Mouse (Mus musculus) yolk sac, embryonic 10.5 days (tissue): ENCODE measurements around the gene 4833439L19Rik.
"Not testable (repeated sequence)": the region's sequence is repeated elsewhere in the genome, so short reads cannot be mapped to it uniquely, and the experiment has no call there.

Experiments
- DNase-seq: peaks from one replicate; pipeline ENCODE4 v3.0.0-alpha.2; 2017; ENCODE audit warnings: low spot score

4833439L19Rik gene

DNA sequence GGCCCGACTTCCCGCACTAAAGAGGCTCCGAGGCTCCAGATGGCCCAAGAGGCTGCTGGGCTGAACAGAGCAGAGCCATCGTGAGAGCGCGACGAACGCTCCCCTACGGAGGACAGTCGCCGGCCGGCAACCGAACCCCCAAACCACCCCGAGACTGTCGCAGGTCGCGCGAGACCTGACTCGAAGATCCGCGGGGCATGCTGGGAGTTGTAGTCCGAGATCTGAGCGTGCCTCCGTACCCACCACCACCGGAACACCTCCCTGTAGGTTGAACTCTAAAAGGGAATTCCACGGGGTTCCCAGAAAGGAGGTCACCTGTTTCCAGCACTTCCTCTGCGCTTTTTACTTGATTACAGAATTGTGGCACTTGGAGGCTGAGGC, at the start of gene 4833439L19Rik:
Gene 4833439L19Rik, minus strand, starts transcription at position 235 of the 381 bp plus-strand sequence.
- DNase-seq = peak; percentile 90

GRCm38 (mm10) chr13:54613141-54613540, 47.9 kb upstream of the 4833439L19Rik start:
- DNase-seq = not testable (repeated sequence)

DNA sequence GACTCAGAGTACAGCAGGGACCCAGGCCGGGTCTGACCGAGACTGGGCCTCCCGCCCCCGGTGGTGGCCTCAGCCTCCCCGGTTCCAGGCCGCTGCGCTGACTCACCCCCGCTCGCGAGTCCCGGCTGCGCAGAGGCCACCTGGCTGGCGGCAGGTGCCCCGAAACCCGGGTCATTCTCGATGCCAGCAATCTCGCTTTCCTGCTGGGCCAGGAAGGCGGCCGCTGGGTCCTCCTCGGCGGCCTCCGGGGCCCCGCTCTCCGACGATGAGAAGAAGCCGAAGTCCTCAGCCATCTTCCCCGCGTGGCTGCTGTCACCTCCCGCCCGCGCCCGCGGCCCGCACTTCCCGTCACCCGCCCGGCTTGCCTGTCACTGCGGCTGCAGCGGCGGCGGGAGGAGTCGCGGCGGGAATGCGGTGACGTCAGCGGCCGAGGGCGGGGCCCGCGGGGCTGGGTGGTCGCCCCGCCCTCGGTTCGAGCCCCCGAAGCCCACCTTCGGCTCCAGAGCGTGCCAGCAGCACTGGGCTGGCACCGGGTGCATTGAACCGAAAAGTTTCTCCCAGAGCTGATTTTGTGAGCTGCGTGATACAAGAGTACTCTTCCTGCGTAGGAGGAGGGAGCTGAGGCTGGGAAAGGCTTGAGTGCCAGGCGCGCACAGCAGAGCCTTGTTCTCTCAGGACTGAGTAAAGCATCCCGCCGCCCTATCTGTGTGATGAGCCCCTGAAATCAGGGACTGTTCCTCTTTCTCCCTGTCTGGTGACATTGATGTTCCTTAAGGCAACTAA, 45.9 kb upstream of the 4833439L19Rik start, which contains the start of gene Cltb:
Gene Cltb, minus strand, starts transcription at position 373 of the 783 bp plus-strand sequence.
- peak; percentile 81 for DNase-seq

- DNase-seq = no peak
Observed at GRCm38 (mm10) chr13:54610613-54610971, 45.4 kb upstream of the 4833439L19Rik start.

DNA sequence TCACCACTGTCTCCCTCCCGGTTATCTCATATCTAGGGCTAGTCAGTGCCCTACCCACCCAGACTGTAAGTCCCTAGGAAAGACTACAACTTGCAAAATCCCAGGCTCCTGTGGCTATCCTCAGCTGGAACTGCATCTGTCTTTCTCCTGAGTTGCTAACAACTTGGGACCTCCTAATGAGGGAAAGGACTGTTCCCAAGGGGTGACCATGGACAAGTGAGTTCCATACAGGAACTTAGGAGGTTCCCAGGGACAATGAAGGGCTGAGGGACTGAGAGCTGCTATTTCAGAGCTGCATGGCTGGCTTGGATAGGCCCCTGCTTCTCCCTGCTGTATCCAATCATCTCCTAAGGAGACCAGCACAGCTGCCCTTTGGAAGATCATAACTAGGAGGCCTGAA, 44.1 kb upstream of the 4833439L19Rik start:
- no peak for DNase-seq

DNA sequence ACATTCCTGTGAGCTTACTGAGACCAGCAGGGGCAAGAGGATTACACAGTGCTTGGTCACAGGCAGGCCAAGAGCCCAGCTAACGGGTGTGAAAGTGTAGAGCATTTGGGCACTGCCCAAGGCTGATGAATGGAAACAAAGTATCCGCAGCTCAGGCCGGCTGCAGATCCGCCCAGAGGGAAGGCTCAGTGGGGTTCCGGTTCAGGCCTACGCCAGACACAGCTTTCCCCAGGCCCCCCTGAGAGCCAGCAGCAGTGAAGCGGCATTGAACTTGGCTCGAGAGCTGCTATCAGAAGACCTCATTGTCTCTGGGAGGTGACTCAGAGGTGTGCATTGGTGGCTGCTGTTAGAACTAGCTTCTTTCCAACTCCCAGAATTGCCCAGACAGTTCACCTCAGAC, 43.4 kb upstream of the 4833439L19Rik start:
- DNase-seq = no peak

DNA sequence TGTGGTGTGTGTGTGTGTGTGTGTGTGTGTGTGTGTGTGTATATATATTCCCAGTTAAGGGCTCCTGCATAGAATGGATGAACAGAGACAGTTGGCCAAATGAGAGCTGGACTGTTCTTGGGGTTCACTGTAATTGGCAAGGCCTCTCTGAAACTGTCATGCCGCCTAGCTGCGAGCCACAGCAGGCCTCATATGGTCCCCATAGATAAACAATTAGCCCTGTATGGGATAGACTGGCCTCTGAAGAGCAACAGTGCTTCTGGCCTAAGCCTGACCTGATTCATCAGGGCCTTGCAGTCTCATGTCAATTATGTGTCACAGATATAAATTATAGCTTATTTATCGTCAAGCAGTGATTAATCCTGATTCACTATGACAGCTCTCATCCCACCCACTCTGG, 42.8 kb upstream of the 4833439L19Rik start:
- DNase-seq = no peak

GRCm38 (mm10) chr13:54607204-54607603, 42.0 kb upstream of the 4833439L19Rik start:
- DNase-seq = no peak

DNA sequence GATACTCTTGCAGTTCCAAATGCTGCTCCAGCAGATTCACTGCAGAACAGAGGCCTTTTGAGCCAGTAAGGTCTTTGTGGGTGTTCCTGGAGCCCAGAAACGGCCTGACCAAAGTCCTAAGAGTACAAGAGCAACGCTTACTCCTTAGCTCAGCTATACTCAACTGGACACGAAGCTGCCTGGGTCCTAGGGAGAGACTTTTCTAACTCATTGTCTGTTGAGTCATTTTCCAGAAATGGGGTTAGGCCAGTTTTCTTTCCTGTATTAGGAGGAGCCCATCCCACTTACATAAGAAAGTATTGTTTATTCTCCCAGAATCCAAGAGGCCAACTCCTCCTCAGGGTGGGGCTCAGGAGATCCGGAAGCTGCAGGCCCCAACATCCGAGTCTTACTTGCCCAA, 40.2 kb upstream of the 4833439L19Rik start:
- DNase-seq = no peak

DNA sequence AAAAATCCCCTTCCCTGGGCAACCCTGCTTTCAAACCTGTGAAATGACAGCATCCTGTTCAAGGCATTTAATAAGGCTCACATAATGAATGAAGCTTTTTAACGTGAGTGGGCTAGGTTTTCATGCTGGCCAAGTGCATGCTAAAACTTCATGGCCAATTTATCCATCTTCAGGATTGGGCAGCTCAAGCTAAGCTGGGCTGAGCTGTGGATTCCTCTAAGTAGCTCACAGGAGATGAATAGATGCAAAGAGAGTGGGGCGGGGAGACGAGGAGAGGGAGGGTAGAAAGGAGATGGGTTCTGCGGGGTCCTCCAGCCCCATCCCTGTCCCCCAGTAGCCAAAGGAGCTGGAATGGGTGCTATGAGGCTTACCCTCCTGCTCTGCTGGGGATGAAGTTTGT, 39.0 kb upstream of the 4833439L19Rik start:
- no peak for DNase-seq

DNA sequence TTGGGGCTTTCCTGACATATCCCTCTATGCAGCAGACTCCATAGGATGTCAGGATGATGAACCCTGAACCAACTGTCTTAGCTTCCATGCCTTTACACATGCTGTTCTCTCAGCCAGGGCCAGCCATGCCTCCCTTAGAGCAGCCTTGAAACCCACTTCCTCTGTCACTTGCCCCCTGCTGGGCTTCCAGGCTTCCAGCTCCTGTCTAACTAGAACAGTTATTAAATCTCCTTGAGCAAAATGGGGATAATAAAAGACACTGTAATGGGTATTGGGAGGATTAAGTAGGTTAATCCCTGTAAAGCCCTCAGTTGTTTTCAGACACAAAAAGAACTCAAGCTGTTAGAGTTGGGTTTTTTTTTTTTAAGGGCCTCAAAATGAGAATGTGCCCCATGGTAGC, 38.3 kb upstream of the 4833439L19Rik start:
- DNase-seq = no peak

GRCm38 (mm10) chr13:54602639-54603111, 37.4 kb upstream of the 4833439L19Rik start:
- DNase-seq = no peak

GRCm38 (mm10) chr13:54598622-54599143, 33.4 kb upstream of the 4833439L19Rik start:
- no peak for DNase-seq

- peak; percentile 40 for DNase-seq
Observed at GRCm38 (mm10) chr13:54596870-54597269, 31.6 kb upstream of the 4833439L19Rik start.

DNA sequence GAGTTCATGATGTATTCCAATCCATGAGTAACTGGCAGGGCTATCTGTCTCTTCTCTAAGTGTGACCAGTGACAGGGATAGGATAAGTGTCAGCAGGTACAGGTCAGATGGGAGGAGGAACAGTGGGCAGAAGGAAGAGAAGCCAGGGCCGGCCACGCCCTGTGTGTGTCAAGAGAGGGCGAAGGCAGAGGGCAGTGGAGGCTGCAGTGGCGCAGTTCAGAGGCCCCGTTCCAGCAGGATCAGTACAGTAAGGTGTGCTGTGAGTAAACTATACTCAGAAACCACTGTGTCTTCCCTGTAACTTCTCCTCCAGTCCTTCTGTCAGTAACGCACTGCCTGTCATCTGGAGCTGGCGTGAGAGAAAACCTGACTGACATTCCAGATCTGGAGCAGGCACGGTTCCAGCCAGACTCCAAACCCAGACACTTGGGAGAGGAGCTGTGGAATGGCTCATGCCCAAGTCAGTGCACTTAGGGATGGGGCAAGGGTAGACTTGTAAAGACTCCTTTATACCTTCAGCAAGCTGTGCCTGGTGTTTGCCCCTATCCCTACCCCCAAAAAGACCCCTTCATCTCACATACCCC, 31.0 kb upstream of the 4833439L19Rik start:
- no peak for DNase-seq

- DNase-seq = no peak
Observed at GRCm38 (mm10) chr13:54593617-54594016, 28.4 kb upstream of the 4833439L19Rik start.

- no peak for DNase-seq
Observed at GRCm38 (mm10) chr13:54591776-54592356, 26.6 kb upstream of the 4833439L19Rik start.

DNA sequence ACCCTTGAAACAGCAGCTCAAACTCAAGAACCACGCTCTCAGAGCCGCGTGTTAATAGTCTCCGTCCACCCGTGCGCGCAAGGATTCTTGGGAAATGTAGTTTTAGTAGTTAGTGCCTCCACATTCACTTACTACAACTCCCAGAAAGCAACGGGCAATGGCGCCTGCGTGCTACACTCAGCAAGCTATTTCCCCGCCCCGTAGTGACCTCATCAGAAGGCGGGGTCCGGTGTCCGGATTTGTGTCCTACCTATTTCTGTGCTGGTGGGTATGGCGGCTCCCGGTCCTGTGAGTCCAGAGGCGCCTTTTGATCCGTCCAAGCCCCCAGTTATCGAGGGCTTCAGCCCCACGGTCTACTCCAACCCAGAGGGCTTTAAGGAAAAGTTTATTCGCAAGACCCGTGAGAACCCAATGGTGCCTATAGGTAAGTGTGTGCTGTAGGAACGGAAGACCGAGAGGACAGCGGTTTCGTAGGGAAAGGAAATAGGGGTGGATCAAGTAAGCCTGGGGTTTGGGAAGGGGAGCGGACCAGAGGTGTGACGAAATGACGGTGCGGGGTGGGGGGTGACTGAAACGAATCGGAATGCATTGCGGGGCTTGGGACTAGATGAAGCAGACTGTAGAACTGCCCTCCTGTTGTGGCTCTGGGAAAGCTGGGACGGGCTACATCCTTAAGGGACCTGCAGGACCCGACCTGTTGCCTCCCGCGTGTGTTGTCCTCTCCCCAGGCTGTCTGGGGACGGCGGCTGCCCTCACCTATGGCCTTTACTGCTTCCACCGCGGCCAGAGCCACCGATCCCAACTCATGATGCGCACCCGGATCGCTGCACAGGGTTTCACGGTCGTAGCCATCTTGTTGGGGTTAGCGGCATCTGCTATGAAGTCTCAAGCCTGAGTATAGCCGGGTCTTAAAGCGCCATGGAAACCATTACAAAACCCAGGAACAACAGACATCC, 25.0 kb upstream of the 4833439L19Rik start, which contains the start of the genes Nop16 and Higd2a:
Gene Nop16, minus strand, starts transcription at position 95 of the 956 bp plus-strand sequence.
Gene Higd2a, plus strand, starts transcription at position 212 of the 956 bp plus-strand sequence.
- peak; percentile 98 for DNase-seq

DNA sequence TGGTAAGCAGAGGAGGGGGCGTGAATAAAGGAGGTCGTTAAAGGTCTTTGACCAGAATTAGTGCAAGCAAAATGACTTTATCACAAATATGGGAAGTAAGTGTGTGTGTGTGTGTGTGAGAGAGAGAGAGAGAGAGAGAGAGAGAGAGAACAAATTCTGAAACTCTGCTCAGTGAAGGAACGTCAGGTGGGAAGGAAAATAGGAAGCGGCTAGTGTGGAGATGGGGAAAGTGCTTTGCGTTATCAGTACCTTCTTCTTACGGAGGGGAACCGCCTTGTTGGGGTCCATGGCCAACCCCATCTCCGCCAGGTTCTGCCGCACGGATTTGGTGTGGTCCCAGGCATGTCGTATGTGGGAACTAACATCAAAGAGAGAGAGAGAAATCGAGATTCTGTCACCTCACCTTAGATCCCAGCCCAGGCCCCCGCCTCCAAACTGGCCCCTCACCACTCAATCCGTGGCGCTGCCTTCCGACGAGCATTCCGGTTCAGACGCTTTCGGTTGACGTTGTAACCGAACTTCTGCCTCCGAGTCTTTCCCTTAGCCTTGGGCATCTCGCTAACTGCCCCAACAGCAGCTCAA, 24.3 kb upstream of the 4833439L19Rik start:
- DNase-seq = no peak

- DNase-seq = no peak
Observed at GRCm38 (mm10) chr13:54585831-54586230, 20.6 kb upstream of the 4833439L19Rik start.

DNA sequence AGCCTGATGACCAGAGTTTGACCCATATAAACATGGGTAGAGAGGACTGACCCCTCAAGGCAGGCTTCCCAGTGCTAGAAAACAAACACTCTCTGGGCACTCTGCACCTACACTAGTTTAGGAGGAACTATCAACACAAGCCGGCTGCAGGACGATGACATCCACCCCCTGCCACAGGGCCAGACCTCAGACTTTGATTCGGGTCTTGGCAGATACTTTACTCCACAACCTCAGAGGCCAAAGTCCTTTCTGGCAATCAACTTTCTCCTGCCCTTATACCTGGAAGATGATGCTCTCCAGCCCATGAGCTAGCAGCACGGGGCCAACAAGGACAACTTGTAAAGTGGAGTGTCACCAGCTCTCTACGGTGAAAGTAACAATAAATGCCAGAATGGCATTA, 17.6 kb upstream of the 4833439L19Rik start:
- DNase-seq = peak; percentile 23
